Mouse (Mus musculus): ENCODE results near the gene Mycbpap.

The Mycbpap gene

GRCm38 (mm10) chr11:94521219-94521843 lies at the start of gene Mycbpap:
Gene Mycbpap (minus strand): TSS chr11:94521742.
- DNase-seq: peak; percentile 59

GRCm38 (mm10) chr11:94570612-94571011 lies 49.1 kb upstream of the Mycbpap start:
- peak; percentile 82 for DNase-seq

GRCm38 (mm10) chr11:94567326-94567725 lies 45.8 kb upstream of the Mycbpap start:
- no peak for DNase-seq

- DNase-seq: no peak
Measured at GRCm38 (mm10) chr11:94566534-94566933, 45.0 kb upstream of the Mycbpap start.

GRCm38 (mm10) chr11:94565151-94565479 lies 43.6 kb upstream of the Mycbpap start:
- DNase-seq: peak; percentile 64

GRCm38 (mm10) chr11:94564437-94565150 lies 43.1 kb upstream of the Mycbpap start, which contains the start of gene Chad:
Gene Chad (plus strand): TSS chr11:94565047.
- peak; percentile 63 for DNase-seq

GRCm38 (mm10) chr11:94563821-94564220 lies 42.3 kb upstream of the Mycbpap start:
- DNase-seq: no peak

GRCm38 (mm10) chr11:94563383-94563782 lies 41.8 kb upstream of the Mycbpap start:
- DNase-seq: peak; percentile 32

- no peak for DNase-seq
Measured at GRCm38 (mm10) chr11:94558226-94558625, 36.7 kb upstream of the Mycbpap start.

- no peak for DNase-seq
Measured at GRCm38 (mm10) chr11:94550442-94550744, 28.9 kb upstream of the Mycbpap start.

- DNase-seq: no peak
Measured at GRCm38 (mm10) chr11:94549691-94550441, 28.3 kb upstream of the Mycbpap start.

- peak; percentile 97 for DNase-seq
Measured at GRCm38 (mm10) chr11:94548888-94549690, 27.5 kb upstream of the Mycbpap start, which contains the start of gene Rsad1. Gene Rsad1 (minus strand): TSS chr11:94549255.

- DNase-seq: peak; percentile 58
Measured at GRCm38 (mm10) chr11:94548041-94548784, 26.7 kb upstream of the Mycbpap start.

GRCm38 (mm10) chr11:94547271-94547670 lies 25.7 kb upstream of the Mycbpap start:
- DNase-seq: no peak

- DNase-seq: no peak
Measured at GRCm38 (mm10) chr11:94546381-94546780, 24.8 kb upstream of the Mycbpap start.

GRCm38 (mm10) chr11:94544422-94544821 lies 22.9 kb upstream of the Mycbpap start:
- DNase-seq: no peak

GRCm38 (mm10) chr11:94543932-94544331 lies 22.4 kb upstream of the Mycbpap start:
- DNase-seq: peak; percentile 73

GRCm38 (mm10) chr11:94543344-94543743 lies 21.8 kb upstream of the Mycbpap start:
- no peak for DNase-seq

GRCm38 (mm10) chr11:94542400-94542799 lies 20.9 kb upstream of the Mycbpap start:
- no peak for DNase-seq

- DNase-seq: no peak
Measured at GRCm38 (mm10) chr11:94539761-94540160, 18.2 kb upstream of the Mycbpap start.

GRCm38 (mm10) chr11:94538733-94539292 lies 17.3 kb upstream of the Mycbpap start:
- no peak for DNase-seq

GRCm38 (mm10) chr11:94533171-94533570 lies 11.6 kb upstream of the Mycbpap start:
- no peak for DNase-seq

All from thymus, postnatal 4 days (tissue).